Mouse (Mus musculus) hindbrain, embryonic 11.5 days (tissue): Measurements from ENCODE around the gene Nrxn3. TPM values are rescaled to one million over a fixed set of nuclear protein-coding genes. Genes with fewer than 3 reads are reported as not detected.

Experiments used
- ATAC-seq: fragments of 200-750 bp; cut with Nextera tagmentation; 2 replicates; pipeline ENCODE4 v1.8.0; 2017; ENCODE audit warnings: mild to moderate bottlenecking, moderate TSS enrichment, moderate library complexity; ENCODE audit not compliant: low FRiP score
- DNase-seq: peaks from one replicate; pipeline ENCODE4 v3.0.0-alpha.2; 2015; ENCODE audit warnings: low spot score
- H3K27ac ChIP-seq: fragments of 300-500 bp; sonication (generic); 2 replicates; pipeline ENCODE4 v1.5.1; 2014; ENCODE audit warnings: mild to moderate bottlenecking, low read depth, low read length
- H3K27me3 ChIP-seq: fragments of 300-500 bp; sonication (generic); 2 replicates; pipeline ENCODE4 v1.6.1; 2014; ENCODE audit warnings: mild to moderate bottlenecking, low read length, moderate library complexity, mixed read lengths; ENCODE audit not compliant: control insufficient read depth, insufficient read depth
- H3K36me3 ChIP-seq: fragments of 300-500 bp; sonication (generic); 2 replicates; pipeline ENCODE4 v1.6.1; 2014; ENCODE audit warnings: mild to moderate bottlenecking, low read length, moderate library complexity, mixed read lengths; ENCODE audit not compliant: control insufficient read depth, insufficient read depth
- H3K4me1 ChIP-seq: fragments of 300-500 bp; sonication (generic); replicated peaks from 2 replicates; pipeline ENCODE4 v1.6.1; 2014; ENCODE audit warnings: low read length, mixed read lengths; ENCODE audit not compliant: control insufficient read depth, insufficient read depth
- H3K4me2 ChIP-seq: fragments of 300-500 bp; sonication (generic); replicated peaks from 2 replicates; pipeline ENCODE4 v1.6.1; 2014; ENCODE audit warnings: mild to moderate bottlenecking, low read depth, low read length
- H3K4me3 ChIP-seq: fragments of 300-500 bp; sonication (generic); 2 replicates; pipeline ENCODE4 v1.5.1; 2014; ENCODE audit warnings: low read depth, low read length
- H3K9ac ChIP-seq: fragments of 300-500 bp; sonication (generic); 2 replicates; pipeline ENCODE4 v1.6.1; 2014; ENCODE audit warnings: low read depth, low read length
- H3K9me3 ChIP-seq: fragments of 300-500 bp; sonication (generic); 2 replicates; pipeline ENCODE4 v1.6.1; 2016; ENCODE audit warnings: low read length; ENCODE audit not compliant: control insufficient read depth
- WGBS: fragments of 180-500 bp; shearing (Covaris S2); extraction: QIAGEN DNeasy Blood & Tissue Kit; methylation state at CpG from one replicate; pipeline ENCODE4 v1.1.7; 2014; 5-methylcytosine and 5-hydroxymethylcytosine counted together
- polyA plus RNA-seq: library from polyadenylated mRNA; unstranded; fragments of >200 nt; fragmentation: Nextera tagmentation; extraction: Ambion mirVana; gene quantifications from 2 replicates; pipeline ENCODE4 v1.2.1, GENCODE M21; 2014

Nrxn3 gene
- polyA plus RNA-seq, 1 experiment from 2014 or later: 52.4 TPM

GRCm38 (mm10) chr12:89672819-89673218, 950.1 kb downstream of the Nrxn3 start:
- H3K9me3 ChIP-seq: no peaks in the 10 kb centered on the region
- no peaks in the 10 kb centered on the region for H3K27me3 ChIP-seq
- H3K4me3 ChIP-seq: no peak overlapping the region
- ATAC-seq (no peak), DNase-seq (no peak)
- no peak overlapping the region for H3K9ac ChIP-seq
- H3K4me1 ChIP-seq: no peaks in the 10 kb centered on the region
- WGBS: 78% methylated on average over 2 of the region's 2 CpGs
- no peak overlapping the region for H3K27ac ChIP-seq
- no peak overlapping the region for H3K4me2 ChIP-seq
- H3K36me3 ChIP-seq: no peaks in the 10 kb centered on the region

GRCm38 (mm10) chr12:89685633-89686032, 963.0 kb downstream of the Nrxn3 start:
- no peak for ATAC-seq
- Histone ChIP-seq H3K4me3 (no peak overlapping the region), H3K9me3 (no peaks in the 10 kb centered on the region), H3K4me1 (no peaks in the 10 kb centered on the region), H3K36me3 (no peaks in the 10 kb centered on the region), H3K27ac (no peak overlapping the region), H3K4me2 (no peak overlapping the region), H3K9ac (no peak overlapping the region), H3K27me3 (no peaks in the 10 kb centered on the region)
- DNase-seq: no peak
- 91% methylated on average over 2 of the region's 2 CpGs for WGBS

GRCm38 (mm10) chr12:89689086-89689485, 966.4 kb downstream of the Nrxn3 start:
- DNase-seq (no peak), ATAC-seq (no peak)
- Histone ChIP-seq H3K36me3 (no peaks in the 10 kb centered on the region), H3K9ac (no peak overlapping the region), H3K4me3 (no peak overlapping the region), H3K27ac (no peak overlapping the region), H3K27me3 (no peaks in the 10 kb centered on the region), H3K4me2 (no peak overlapping the region), H3K9me3 (no peaks in the 10 kb centered on the region), H3K4me1 (no peaks in the 10 kb centered on the region)
- 96% methylated on average over 7 of the region's 7 CpGs for WGBS

GRCm38 (mm10) chr12:89699469-89699868, 976.8 kb downstream of the Nrxn3 start:
- H3K9me3 ChIP-seq: no peaks in the 10 kb centered on the region
- DNase-seq (no peak), ATAC-seq (no peak)
- no peaks in the 10 kb centered on the region for H3K36me3 ChIP-seq
- 12% methylated on average over 4 of the region's 4 CpGs for WGBS
- no peak overlapping the region for H3K9ac ChIP-seq
- H3K4me1 ChIP-seq: no peaks in the 10 kb centered on the region
- H3K27ac ChIP-seq: no peak overlapping the region
- no peak overlapping the region for H3K4me2 ChIP-seq
- no peak overlapping the region for H3K4me3 ChIP-seq
- no peaks in the 10 kb centered on the region for H3K27me3 ChIP-seq

GRCm38 (mm10) chr12:89700937-89701458, 978.3 kb downstream of the Nrxn3 start:
- Histone ChIP-seq H3K4me3 (no peak overlapping the region), H3K9me3 (no peaks in the 10 kb centered on the region), H3K27me3 (no peaks in the 10 kb centered on the region), H3K9ac (no peak overlapping the region), H3K4me1 (no peaks in the 10 kb centered on the region), H3K27ac (no peak overlapping the region), H3K36me3 (no peaks in the 10 kb centered on the region), H3K4me2 (no peak overlapping the region)
- no peak for DNase-seq
- no peak for ATAC-seq
- 64% methylated on average over 3 of the region's 3 CpGs for WGBS

GRCm38 (mm10) chr12:89702931-89703330, 980.3 kb downstream of the Nrxn3 start:
- Histone ChIP-seq H3K4me1 (no peaks in the 10 kb centered on the region), H3K27ac (no peak overlapping the region), H3K4me3 (no peak overlapping the region), H3K36me3 (no peaks in the 10 kb centered on the region), H3K27me3 (no peaks in the 10 kb centered on the region), H3K9me3 (no peaks in the 10 kb centered on the region), H3K9ac (no peak overlapping the region), H3K4me2 (no peak overlapping the region)
- 83% methylated on average over 1 of the region's 1 CpGs for WGBS
- ATAC-seq (no peak), DNase-seq (no peak)

- H3K36me3 ChIP-seq: no peaks in the 10 kb centered on the region
- H3K27me3 ChIP-seq: no peaks in the 10 kb centered on the region
- H3K9me3 ChIP-seq: no peaks in the 10 kb centered on the region
- no peak overlapping the region for H3K9ac ChIP-seq
- DNase-seq (no peak), ATAC-seq (no peak)
- no peak overlapping the region for H3K4me3 ChIP-seq
- 79% methylated on average over 4 of the region's 4 CpGs for WGBS
- H3K4me1 ChIP-seq: no peaks in the 10 kb centered on the region
- H3K4me2 ChIP-seq: no peak overlapping the region
- no peak overlapping the region for H3K27ac ChIP-seq
Observed at GRCm38 (mm10) chr12:89707913-89708312, 985.2 kb downstream of the Nrxn3 start.

- no peak for ATAC-seq
- DNase-seq: no peak
- Histone ChIP-seq H3K4me1 (no peaks in the 10 kb centered on the region), H3K4me3 (no peak overlapping the region), H3K9me3 (no peaks in the 10 kb centered on the region), H3K36me3 (no peaks in the 10 kb centered on the region), H3K4me2 (no peak overlapping the region), H3K9ac (no peak overlapping the region), H3K27ac (no peak overlapping the region), H3K27me3 (no peaks in the 10 kb centered on the region)
- 89% methylated on average over 5 of the region's 5 CpGs for WGBS
Observed at GRCm38 (mm10) chr12:89710459-89710858, 987.8 kb downstream of the Nrxn3 start.

GRCm38 (mm10) chr12:89711791-89712190, 989.1 kb downstream of the Nrxn3 start:
- Histone ChIP-seq H3K36me3 (no peaks in the 10 kb centered on the region), H3K9me3 (no peaks in the 10 kb centered on the region), H3K27me3 (no peaks in the 10 kb centered on the region), H3K4me3 (no peak overlapping the region), H3K4me2 (no peak overlapping the region), H3K27ac (no peak overlapping the region), H3K4me1 (no peaks in the 10 kb centered on the region), H3K9ac (no peak overlapping the region)
- DNase-seq (no peak), ATAC-seq (no peak)
- WGBS: 77% methylated on average over 1 of the region's 1 CpGs
